Mouse (Mus musculus): ENCODE measurements around the gene Robo3.

- no peak for TF ChIP-seq POLR2A (IDR thresholded peaks at IDR 0.05; ENCODE audit: extremely low read depth, insufficient read depth, low read length)
- TF ChIP-seq CTCF (IDR thresholded peaks at IDR 0.05; ENCODE audit: low read depth, low read length): no peak
Observed at GRCm38 (mm10) chr9:37452401-37452800, 19.4 kb upstream of the Robo3 start.
